Comparison of ENCODE assay signal across 8 mouse cellular contexts in the genomic region with DNA sequence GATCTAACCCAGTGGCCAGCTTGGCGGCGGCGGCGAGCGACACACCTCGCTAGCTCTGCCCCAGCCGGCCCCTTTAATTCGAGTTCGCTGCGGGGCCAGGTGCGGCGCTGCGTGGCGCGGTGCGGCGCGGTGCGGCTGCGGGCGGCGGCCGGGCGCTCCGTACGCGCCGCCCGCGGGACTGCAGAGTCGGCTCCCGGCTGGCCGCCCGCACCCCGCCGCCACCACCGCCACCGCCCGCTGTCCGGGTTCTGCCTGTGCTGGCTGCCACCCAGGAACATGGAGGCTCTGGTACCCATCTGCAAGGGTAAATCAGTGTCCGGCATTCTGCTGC. TPM values are rescaled to one million over a fixed set of nuclear protein-coding genes. Genes with fewer than 3 reads are reported as not detected.
DNase-seq lines count a peak whose midpoint lies in the region; ATAC-seq and TF ChIP-seq lines count a peak whose summit lies in the region.

No protein-coding gene starts in this region.

- 3% methylated on average over 37 of the region's 41 CpGs for WGBS in spleen, adult 2 months
- WGBS in forebrain, postnatal 0 days: 0% methylated on average over 41 of the region's 41 CpGs
- WGBS in limb, embryonic 10.5 days: 1% methylated on average over 41 of the region's 41 CpGs
- 4% methylated on average over 40 of the region's 41 CpGs for WGBS in small intestine, adult 2 months

- H3K27me3 ChIP-seq in spleen, adult 2 months (ENCODE audit: control insufficient read depth, insufficient read depth, low read length): peaks cover 12% of the 10 kb centered on the region
- no peaks in the 10 kb centered on the region for H3K27me3 ChIP-seq in forebrain, postnatal 0 days (ENCODE audit: insufficient read depth, low read length)
- peaks cover 72% of the 10 kb centered on the region for H3K27me3 ChIP-seq in limb, embryonic 10.5 days (ENCODE audit: low read depth, poor library complexity, severe bottlenecking)
- H3K27me3 ChIP-seq in small intestine, adult 2 months (ENCODE audit: control insufficient read depth, insufficient read depth, low read length): peaks cover 29% of the 10 kb centered on the region

- H3K36me3 ChIP-seq in spleen, adult 2 months (ENCODE audit: control insufficient read depth, insufficient read depth, low read length): no peaks in the 10 kb centered on the region
- 0 out of 2 replicates have a peak, but pooled peaks cover 4% of the 10 kb centered on the region for H3K36me3 ChIP-seq in forebrain, postnatal 0 days (ENCODE audit: insufficient read depth)
- H3K36me3 ChIP-seq in limb, embryonic 10.5 days: no peaks in the 10 kb centered on the region
- H3K36me3 ChIP-seq in small intestine, adult 2 months (ENCODE audit: control insufficient read depth, insufficient read depth, low read length): no peaks in the 10 kb centered on the region

- H3K4me3 ChIP-seq in spleen, adult 2 months (ENCODE audit: extremely low read depth, insufficient read depth, insufficient read length): peak overlapping the region; percentile 56
- peak overlapping the region; percentile 77 for H3K4me3 ChIP-seq in forebrain, postnatal 0 days (ENCODE audit: low read depth, low read length)
- H3K4me3 ChIP-seq in limb, embryonic 10.5 days: peak overlapping the region; percentile 62
- peak overlapping the region; percentile 58 for H3K4me3 ChIP-seq in small intestine, adult 2 months (ENCODE audit: low read depth, low read length)

- peak overlapping the region; percentile 65 for H3K27ac ChIP-seq in spleen, adult 2 months (ENCODE audit: insufficient read depth, low read length)
- H3K27ac ChIP-seq in forebrain, postnatal 0 days (ENCODE audit: low read depth, low read length): peak overlapping the region; percentile 71
- peak overlapping the region; percentile 2; the same call in 1 of the 2 replicates for H3K27ac ChIP-seq in limb, embryonic 10.5 days
- H3K27ac ChIP-seq in small intestine, adult 2 months (ENCODE audit: insufficient read depth, low read depth, low read length): no peak overlapping the region

- H3K9ac ChIP-seq in forebrain, postnatal 0 days: peak overlapping the region; percentile 64

- TF ChIP-seq POLR2A in spleen, adult 2 months (IDR thresholded peaks at IDR 0.05; ENCODE audit: low read depth, low read length): no peak
- no peak for TF ChIP-seq POLR2A in small intestine, adult 2 months (IDR thresholded peaks at IDR 0.05; ENCODE audit: low read depth, low read length)

- H3K4me2 ChIP-seq in forebrain, postnatal 0 days (ENCODE audit: low read depth): peak overlapping the region; percentile 97

- H3K9me3 ChIP-seq in forebrain, postnatal 0 days (ENCODE audit: low read length): no peaks in the 10 kb centered on the region
- H3K9me3 ChIP-seq in limb, embryonic 10.5 days (replicated peaks): no peaks in the 10 kb centered on the region

- ATAC-seq in frontal cortex, adult (ENCODE audit: low TSS enrichment): peak; percentile 32
- ATAC-seq in forebrain, postnatal 0 days: peak; percentile 70

- H3K4me1 ChIP-seq in spleen, adult 2 months (ENCODE audit: control insufficient read depth, insufficient read depth, insufficient read length): peaks cover 4% of the 10 kb centered on the region; the same call in 1 of the 2 replicates
- peaks cover 10% of the 10 kb centered on the region for H3K4me1 ChIP-seq in forebrain, postnatal 0 days (ENCODE audit: insufficient read depth)
- H3K4me1 ChIP-seq in limb, embryonic 10.5 days: peaks cover 21% of the 10 kb centered on the region
- H3K4me1 ChIP-seq in small intestine, adult 2 months (ENCODE audit: control insufficient read depth, insufficient read depth, insufficient read length, low read length): no peaks in the 10 kb centered on the region

- DNase-seq in frontal cortex, postnatal 14 days (ENCODE audit: low spot score in 2 of 2): no peak
- no peak for DNase-seq in spleen, adult 2 months (ENCODE audit: low read depth in 1 of 2, low spot score in 2 of 2)
- no peak for DNase-seq in spleen, postnatal 14 days (ENCODE audit: low spot score in 2 of 2)
- DNase-seq in forebrain, postnatal 0 days: no peak
- no peak for DNase-seq in limb, embryonic 10.5 days (ENCODE audit: low spot score)
- no peak for DNase-seq in adipocyte (ENCODE audit: low spot score)

- TF ChIP-seq CTCF in spleen, adult 2 months (IDR thresholded peaks at IDR 0.05; ENCODE audit: extremely low read depth, insufficient read depth, insufficient read length, insufficient replicate concordance): no peak
- no peak for TF ChIP-seq CTCF in forebrain, postnatal 0 days (IDR thresholded peaks at IDR 0.05; ENCODE audit: low read depth)
- no peak for TF ChIP-seq CTCF in small intestine, adult 2 months (IDR thresholded peaks at IDR 0.05; ENCODE audit: extremely low read depth, insufficient read length, insufficient replicate concordance, low read depth, low read length)

RNA-seq across cellular contexts. Expression of gene Kcna2, which starts 0.5 kb away (rescaled TPM):
- polyA plus RNA-seq in spleen, adult 2 months (2012; rRNA removed): 2.5 and 3.8 TPM in 2 replicates
- 9.6 and 11.3 TPM in 2 replicates for total RNA-seq in forebrain, postnatal 0 days (2014; rRNA removed)
- 0.42 and 1.0 TPM in 2 replicates for polyA plus RNA-seq in forebrain, postnatal 0 days (2015; fragmentation: Nextera tagmentation; extraction: Ambion mirVana)
- polyA plus RNA-seq in limb, embryonic 10.5 days (2016; fragmentation: Nextera tagmentation; extraction: Ambion mirVana): 0.03 TPM in 1 of 2 replicates, not detected in the other
- 0.46 and 0.48 TPM in 2 replicates for polyA plus RNA-seq in small intestine, adult 2 months (2012; rRNA removed)
